Mouse (Mus musculus) left cerebral cortex, postnatal 36 days (tissue): Measurements from ENCODE around the gene Gm11077. TPM values are rescaled to one million over a fixed set of nuclear protein-coding genes. Genes with fewer than 3 reads are reported as not detected.

ENCODE experiments used
- total RNA-seq, 2 experiments: library from RNA; stranded (reverse); gene quantifications; 2 replicates each; pipeline ENCODE4 v1.2.3; 2021

The Gm11077 gene
- total RNA-seq, 2 experiments from 2014 or later, result not detected

Other genes with a start within 250 kb of the Gm11077 start
- gene Aebp2, start 106.6 kb upstream of the Gm11077 start, total RNA-seq, result 10 to 100 TPM; 55.8 to 68.0 TPM